Mouse (Mus musculus): Measurements from ENCODE around the gene Kif27. TPM values are rescaled to one million over a fixed set of nuclear protein-coding genes. Genes with fewer than 3 reads are reported as not detected.

Gene Kif27
- polyA plus RNA-seq, 2 experiments, result 0.05 to 0.07 TPM

GRCm38 (mm10) chr13:58266864-58267263, 92.1 kb downstream of the Kif27 start:
- WGBS (ENCODE audit: insufficient replicate concordance), result 50% methylated on average over 3 of the region's 3 CpGs
- H3K4me3 ChIP-seq (ENCODE audit: insufficient read depth in 1 of 2, low read depth in 2 of 2, low read length in 2 of 2), result no peak overlapping the region
- H3K4me2 ChIP-seq (ENCODE audit: low read depth), result no peak overlapping the region
- H3K9me3 ChIP-seq (ENCODE audit: control insufficient read depth, low read length), result no peaks in the 10 kb centered on the region
- peaks cover 4% of the 10 kb centered on the region for H3K27me3 ChIP-seq (ENCODE audit: control insufficient read depth, insufficient read depth, low read length)
- TF ChIP-seq CTCF (IDR thresholded peaks at IDR 0.05; ENCODE audit: low read depth) (no peak), EP300 (IDR thresholded peaks at IDR 0.05; ENCODE audit: low read depth) (no peak)
- ATAC-seq (ENCODE audit: insufficient read depth) (no peak), DNase-seq (ENCODE audit: low read depth in 3 of 3, low spot score in 3 of 3) (no peak)
- no peaks in the 10 kb centered on the region for H3K36me3 ChIP-seq (replicated peaks; ENCODE audit: control insufficient read depth, insufficient read depth, low read depth)
- H3K27ac ChIP-seq, result no peak overlapping the region
- H3K9ac ChIP-seq (replicated peaks), result no peak overlapping the region
- H3K4me1 ChIP-seq (replicated peaks; ENCODE audit: control insufficient read depth in 2 of 2, insufficient read depth in 2 of 2, low read length in 1 of 2), result no peaks in the 10 kb centered on the region

- Histone ChIP-seq H3K27ac (no peak overlapping the region), H3K4me2 (ENCODE audit: low read depth) (no peak overlapping the region), H3K4me1 (replicated peaks; ENCODE audit: control insufficient read depth in 2 of 2, insufficient read depth in 2 of 2, low read length in 1 of 2) (no peaks in the 10 kb centered on the region), H3K9ac (replicated peaks) (no peak overlapping the region), H3K36me3 (replicated peaks; ENCODE audit: control insufficient read depth, insufficient read depth, low read depth) (no peaks in the 10 kb centered on the region), H3K4me3 (ENCODE audit: insufficient read depth in 1 of 2, low read depth in 2 of 2, low read length in 2 of 2) (no peak overlapping the region), H3K9me3 (ENCODE audit: control insufficient read depth, low read length) (no peaks in the 10 kb centered on the region), H3K27me3 (ENCODE audit: control insufficient read depth, insufficient read depth, low read length) (no peaks in the 10 kb centered on the region)
- no peak for ATAC-seq (ENCODE audit: insufficient read depth)
- 69% methylated on average over 8 of the region's 8 CpGs for WGBS (ENCODE audit: insufficient replicate concordance)
- TF ChIP-seq CTCF (IDR thresholded peaks at IDR 0.05; ENCODE audit: low read depth) (no peak), EP300 (IDR thresholded peaks at IDR 0.05; ENCODE audit: low read depth) (no peak)
- DNase-seq (ENCODE audit: low read depth in 3 of 3, low spot score in 3 of 3), result no peak
Measured at GRCm38 (mm10) chr13:58263546-58263945, 95.4 kb downstream of the Kif27 start.

- Histone ChIP-seq H3K36me3 (replicated peaks; ENCODE audit: control insufficient read depth, insufficient read depth, low read depth) (no peaks in the 10 kb centered on the region), H3K4me3 (ENCODE audit: insufficient read depth in 1 of 2, low read depth in 2 of 2, low read length in 2 of 2) (no peak overlapping the region), H3K9me3 (ENCODE audit: control insufficient read depth, low read length) (no peaks in the 10 kb centered on the region), H3K27me3 (ENCODE audit: control insufficient read depth, insufficient read depth, low read length) (no peaks in the 10 kb centered on the region), H3K9ac (replicated peaks) (no peak overlapping the region), H3K27ac (no peak overlapping the region), H3K4me1 (replicated peaks; ENCODE audit: control insufficient read depth in 2 of 2, insufficient read depth in 2 of 2, low read length in 1 of 2) (no peaks in the 10 kb centered on the region; a peak in 1 of 4 replicates), H3K4me2 (ENCODE audit: low read depth) (no peak overlapping the region)
- DNase-seq (ENCODE audit: low read depth in 3 of 3, low spot score in 3 of 3) (no peak), ATAC-seq (ENCODE audit: insufficient read depth) (no peak)
- 58% methylated on average over 4 of the region's 4 CpGs for WGBS (ENCODE audit: insufficient replicate concordance)
- TF ChIP-seq EP300 (IDR thresholded peaks at IDR 0.05; ENCODE audit: low read depth) (no peak), CTCF (IDR thresholded peaks at IDR 0.05; ENCODE audit: low read depth) (no peak)
Measured at GRCm38 (mm10) chr13:58261674-58262073, 97.2 kb downstream of the Kif27 start.

GRCm38 (mm10) chr13:58253268-58253667, 105.7 kb downstream of the Kif27 start:
- ATAC-seq (ENCODE audit: insufficient read depth) (no peak), DNase-seq (ENCODE audit: low read depth in 3 of 3, low spot score in 3 of 3) (no peak)
- Histone ChIP-seq H3K9ac (replicated peaks) (no peak overlapping the region), H3K4me2 (ENCODE audit: low read depth) (no peak overlapping the region), H3K4me3 (ENCODE audit: insufficient read depth in 1 of 2, low read depth in 2 of 2, low read length in 2 of 2) (no peak overlapping the region), H3K27ac (no peak overlapping the region), H3K4me1 (replicated peaks; ENCODE audit: control insufficient read depth in 2 of 2, insufficient read depth in 2 of 2, low read length in 1 of 2) (no peaks in the 10 kb centered on the region; a peak in 1 of 4 replicates), H3K9me3 (ENCODE audit: control insufficient read depth, low read length) (no peaks in the 10 kb centered on the region), H3K36me3 (replicated peaks; ENCODE audit: control insufficient read depth, insufficient read depth, low read depth) (no peaks in the 10 kb centered on the region), H3K27me3 (ENCODE audit: control insufficient read depth, insufficient read depth, low read length) (no peaks in the 10 kb centered on the region)
- 66% methylated on average over 1 of the region's 1 CpGs for WGBS (ENCODE audit: insufficient replicate concordance)
- TF ChIP-seq EP300 (IDR thresholded peaks at IDR 0.05; ENCODE audit: low read depth) (no peak), CTCF (IDR thresholded peaks at IDR 0.05; ENCODE audit: low read depth) (peak; percentile 42; the same call in 1 of the 2 replicates)

- TF ChIP-seq EP300 (IDR thresholded peaks at IDR 0.05; ENCODE audit: low read depth) (no peak), CTCF (IDR thresholded peaks at IDR 0.05; ENCODE audit: low read depth) (no peak)
- no peak overlapping the region for H3K9ac ChIP-seq (replicated peaks)
- DNase-seq (ENCODE audit: low read depth in 3 of 3, low spot score in 3 of 3) (no peak), ATAC-seq (ENCODE audit: insufficient read depth) (no peak)
- no peak overlapping the region for H3K4me2 ChIP-seq (ENCODE audit: low read depth)
- no peak overlapping the region for H3K27ac ChIP-seq
- peaks cover 0 to 6% of the 10 kb centered on the region in 2 experiments; a peak in 2 of 4 replicates for H3K4me1 ChIP-seq (replicated peaks; ENCODE audit: control insufficient read depth in 2 of 2, insufficient read depth in 2 of 2, low read length in 1 of 2)
- no peaks in the 10 kb centered on the region for H3K27me3 ChIP-seq (ENCODE audit: control insufficient read depth, insufficient read depth, low read length)
- H3K9me3 ChIP-seq (ENCODE audit: control insufficient read depth, low read length), result no peaks in the 10 kb centered on the region
- 78% methylated on average over 5 of the region's 5 CpGs for WGBS (ENCODE audit: insufficient replicate concordance)
- H3K36me3 ChIP-seq (replicated peaks; ENCODE audit: control insufficient read depth, insufficient read depth, low read depth), result no peaks in the 10 kb centered on the region
- H3K4me3 ChIP-seq (ENCODE audit: insufficient read depth in 1 of 2, low read depth in 2 of 2, low read length in 2 of 2), result no peak overlapping the region
Measured at GRCm38 (mm10) chr13:58248957-58249356, 110.0 kb downstream of the Kif27 start.

MicroRNAs within 50 kb of the gene (microRNA counts, 519-probe panel; counts per million panel counts)
- microRNA mmu-miR-7a, result 2,796 counts per million, percentile 4 among the panel's probes with 10 or more counts

Small RNA genes lying within 50 kb of the gene (microRNA-seq; reads per million reads assigned to microRNA genes)
- gene Mir6369, result not detected
- gene Mir7-1, result 277 reads per million, percentile 60 among the genes with 10 or more reads in this experiment

Other genes starting within 250 kb of the Kif27 start
- 0.42 and 0.44 TPM in 2 replicates for gene Klhl3, start 245.5 kb downstream of the Kif27 start, polyA plus RNA-seq (2012; rRNA removed)
- 0.51 and 0.63 TPM in 2 replicates for gene Klhl3, start 245.5 kb downstream of the Kif27 start, polyA plus RNA-seq (2014; fragmentation: Nextera tagmentation; extraction: Ambion mirVana)
- gene Hnrnpa0, start 230.6 kb downstream of the Kif27 start, polyA plus RNA-seq (2012; rRNA removed), result 44.1 and 62.9 TPM in 2 replicates
- 9.7 and 10.5 TPM in 2 replicates for gene Hnrnpa0, start 230.6 kb downstream of the Kif27 start, polyA plus RNA-seq (2014; fragmentation: Nextera tagmentation; extraction: Ambion mirVana)
- gene Idnk, start 201.5 kb downstream of the Kif27 start, polyA plus RNA-seq (2012; rRNA removed), result 5.8 and 6.9 TPM in 2 replicates
- gene Idnk, start 201.5 kb downstream of the Kif27 start, polyA plus RNA-seq (2014; fragmentation: Nextera tagmentation; extraction: Ambion mirVana), result 17.7 and 18.3 TPM in 2 replicates
- gene Ubqln1, start 143.5 kb downstream of the Kif27 start, polyA plus RNA-seq (2012; rRNA removed), result 28.8 and 32.6 TPM in 2 replicates
- gene Ubqln1, start 143.5 kb downstream of the Kif27 start, polyA plus RNA-seq (2014; fragmentation: Nextera tagmentation; extraction: Ambion mirVana), result 28.6 and 33.7 TPM in 2 replicates
- 1.5 and 4.8 TPM in 2 replicates for gene Gkap1, start 83.4 kb downstream of the Kif27 start, polyA plus RNA-seq (2012; rRNA removed)
- 2.9 and 3.8 TPM in 2 replicates for gene Gkap1, start 83.4 kb downstream of the Kif27 start, polyA plus RNA-seq (2014; fragmentation: Nextera tagmentation; extraction: Ambion mirVana)
- gene 2210016F16Rik, start 26.1 kb upstream of the Kif27 start, polyA plus RNA-seq (2012; rRNA removed), result 8.5 and 9.3 TPM in 2 replicates
- 20.2 and 21.9 TPM in 2 replicates for gene 2210016F16Rik, start 26.1 kb upstream of the Kif27 start, polyA plus RNA-seq (2014; fragmentation: Nextera tagmentation; extraction: Ambion mirVana)
- gene Rmi1, start 43.1 kb upstream of the Kif27 start, polyA plus RNA-seq (2012; rRNA removed), result 5.0 and 8.0 TPM in 2 replicates
- gene Rmi1, start 43.1 kb upstream of the Kif27 start, polyA plus RNA-seq (2014; fragmentation: Nextera tagmentation; extraction: Ambion mirVana), result 11.0 and 12.0 TPM in 2 replicates
- gene Hnrnpk, start 44.2 kb upstream of the Kif27 start, polyA plus RNA-seq (2012; rRNA removed), result 192 and 260 TPM in 2 replicates
- 584 and 624 TPM in 2 replicates for gene Hnrnpk, start 44.2 kb upstream of the Kif27 start, polyA plus RNA-seq (2014; fragmentation: Nextera tagmentation; extraction: Ambion mirVana)

Data from liver, embryonic 14.5 days (tissue).